Mouse (Mus musculus) lung, postnatal 0 days (tissue): Measurements from ENCODE around the gene Ccdc88c. TPM values are rescaled to one million over a fixed set of nuclear protein-coding genes. Genes with fewer than 3 reads are reported as not detected.

Experiments
- ATAC-seq: fragments of 200-750 bp; cut with Nextera tagmentation; 2 replicates; pipeline ENCODE4 v1.8.0; 2017; ENCODE audit warnings: moderate library complexity
- DNase-seq: peaks from one replicate; pipeline ENCODE4 v3.0.0-alpha.2; 2016; ENCODE audit warnings: low spot score
- H3K27ac ChIP-seq: fragments of 300-500 bp; sonication (generic); 2 replicates; pipeline ENCODE4 v1.5.1; 2014; ENCODE audit warnings: antibody characterized with exemption, mild to moderate bottlenecking, low read length, mixed read lengths
- H3K27me3 ChIP-seq: fragments of 300-500 bp; sonication (generic); replicated peaks from 2 replicates; pipeline ENCODE4 v1.6.1; 2014; ENCODE audit warnings: low read length, mixed read lengths; ENCODE audit not compliant: insufficient read depth
- H3K36me3 ChIP-seq: fragments of 300-500 bp; sonication (generic); 2 replicates; pipeline ENCODE4 v1.6.1; 2014; ENCODE audit warnings: low read length, mixed read lengths; ENCODE audit not compliant: insufficient read depth
- H3K4me1 ChIP-seq: fragments of 300-500 bp; sonication (generic); 2 replicates; pipeline ENCODE4 v1.6.1; 2014; ENCODE audit warnings: antibody characterized with exemption, low read depth, low read length, mixed read lengths; ENCODE audit not compliant: insufficient read depth
- H3K4me2 ChIP-seq: fragments of 300-500 bp; sonication (generic); replicated peaks from 2 replicates; pipeline ENCODE4 v1.6.1; 2014; ENCODE audit warnings: low read depth, mild to moderate bottlenecking, low read length, moderate library complexity, mixed read lengths
- H3K4me3 ChIP-seq: fragments of 300-500 bp; sonication (generic); 2 replicates; pipeline ENCODE4 v1.5.1; 2014; ENCODE audit warnings: low read depth, low read length
- H3K9ac ChIP-seq: fragments of 300-500 bp; sonication (generic); replicated peaks from 2 replicates; pipeline ENCODE4 v1.6.1; 2014; ENCODE audit warnings: low read depth, mild to moderate bottlenecking
- H3K9me3 ChIP-seq: fragments of 300-500 bp; sonication (generic); 2 replicates; pipeline ENCODE4 v1.6.1; 2016; ENCODE audit warnings: low read length, mixed read lengths
- CTCF ChIP-seq: IDR thresholded peaks from 2 replicates; pipeline ENCODE4 v1.5.1; 2016; ENCODE audit warnings: antibody characterized with exemption, mild to moderate bottlenecking
- EP300 ChIP-seq: IDR thresholded peaks from 2 replicates; pipeline ENCODE4 v1.6.1; 2016; ENCODE audit warnings: antibody characterized with exemption, mild to moderate bottlenecking, control low read depth
- WGBS: fragments of 180-500 bp; shearing (Covaris S2); extraction: QIAGEN DNeasy Blood & Tissue Kit; methylation state at CpG from one replicate; pipeline ENCODE4 v1.1.7; 2014; 5-methylcytosine and 5-hydroxymethylcytosine counted together
- microRNA counts: library from miRNA; unstranded; fragments of <30 nt; microRNA quantifications from one replicate; lab custom pipeline; 2015
- microRNA-seq: library from miRNA; unstranded; fragments of <30 nt; microRNA quantifications from one replicate; pipeline ENCODE4, GENCODE M21; 2016
- polyA plus RNA-seq: library from polyadenylated mRNA; unstranded; fragments of >200 nt; fragmentation: Nextera tagmentation; extraction: Ambion mirVana; gene quantifications from 2 replicates; pipeline ENCODE4 v1.2.1, GENCODE M21; 2015

Gene Ccdc88c
- polyA plus RNA-seq, 1 experiment from 2014 or later, result 7.4 TPM

GRCm38 (mm10) chr12:100867097-100867496, 161.8 kb downstream of the Ccdc88c start:
- Histone ChIP-seq H3K4me1 (no peaks in the 10 kb centered on the region), H3K9me3 (no peaks in the 10 kb centered on the region), H3K9ac (no peak overlapping the region), H3K27ac (no peak overlapping the region), H3K4me3 (no peak overlapping the region), H3K27me3 (no peaks in the 10 kb centered on the region), H3K4me2 (no peak overlapping the region), H3K36me3 (no peaks in the 10 kb centered on the region)
- DNase-seq (no peak), ATAC-seq (no peak)
- TF ChIP-seq EP300, result no peak
- TF ChIP-seq CTCF, result no peak
- 88% methylated on average over 8 of the region's 8 CpGs for WGBS

DNA sequence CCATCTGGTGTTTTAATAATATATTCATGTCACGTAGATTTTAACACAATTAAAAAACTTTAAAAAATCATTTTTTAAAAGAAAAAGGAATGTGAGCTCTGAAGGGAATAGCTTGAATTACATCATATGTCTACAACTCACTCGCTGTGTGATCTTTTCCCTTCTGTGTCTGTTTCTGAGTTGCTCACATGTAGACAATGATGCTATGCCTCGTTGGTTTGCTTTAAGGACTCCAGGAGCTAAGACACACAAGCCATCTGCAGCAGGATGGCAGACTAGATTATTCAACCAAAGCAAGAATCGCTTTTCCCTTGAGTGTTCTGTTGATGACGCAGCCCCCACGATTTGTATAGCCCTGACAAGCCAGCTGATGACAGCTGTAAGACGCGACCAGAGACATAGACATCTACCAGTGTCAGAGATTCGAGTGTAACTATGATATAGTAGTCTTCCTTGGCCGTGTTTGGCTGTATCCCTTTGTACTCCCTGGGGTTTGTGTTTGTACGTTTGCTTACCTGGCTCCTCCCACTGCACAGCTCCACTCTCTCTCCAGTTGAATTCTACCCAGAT, 163.3 kb downstream of the Ccdc88c start:
- no peak for TF ChIP-seq CTCF
- no peak for TF ChIP-seq EP300
- Histone ChIP-seq H3K4me2 (no peak overlapping the region), H3K9me3 (no peaks in the 10 kb centered on the region), H3K4me1 (no peaks in the 10 kb centered on the region), H3K27ac (no peak overlapping the region), H3K9ac (no peak overlapping the region), H3K27me3 (no peaks in the 10 kb centered on the region), H3K36me3 (no peaks in the 10 kb centered on the region), H3K4me3 (no peak overlapping the region)
- no peak for DNase-seq
- ATAC-seq, result no peak
- WGBS, result 54% methylated on average over 11 of the region's 11 CpGs

DNA sequence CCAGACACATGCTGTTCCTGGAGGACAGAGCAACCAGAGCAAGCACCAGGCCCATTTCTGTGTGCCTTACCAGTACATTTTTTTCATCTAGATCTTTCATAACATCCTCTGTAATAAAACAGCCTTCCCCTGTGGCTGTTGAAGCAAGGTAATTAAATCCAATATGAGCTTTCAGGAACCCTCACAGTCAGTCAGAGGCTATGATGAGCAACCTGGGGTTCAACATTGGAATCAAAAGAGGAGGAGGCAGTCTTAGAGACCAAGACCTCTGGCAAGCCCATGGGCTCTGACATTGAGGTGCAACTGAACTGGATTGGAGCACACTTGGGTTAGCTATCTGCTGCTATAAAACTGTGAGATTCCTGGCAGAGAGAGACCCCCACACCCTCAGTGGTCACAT, 163.8 kb downstream of the Ccdc88c start:
- ATAC-seq (no peak), DNase-seq (no peak)
- Histone ChIP-seq H3K9me3 (no peaks in the 10 kb centered on the region), H3K4me1 (no peaks in the 10 kb centered on the region), H3K4me3 (no peak overlapping the region), H3K36me3 (no peaks in the 10 kb centered on the region), H3K27ac (no peak overlapping the region), H3K9ac (no peak overlapping the region), H3K4me2 (no peak overlapping the region), H3K27me3 (no peaks in the 10 kb centered on the region)
- no peak for TF ChIP-seq CTCF
- TF ChIP-seq EP300, result no peak

DNA sequence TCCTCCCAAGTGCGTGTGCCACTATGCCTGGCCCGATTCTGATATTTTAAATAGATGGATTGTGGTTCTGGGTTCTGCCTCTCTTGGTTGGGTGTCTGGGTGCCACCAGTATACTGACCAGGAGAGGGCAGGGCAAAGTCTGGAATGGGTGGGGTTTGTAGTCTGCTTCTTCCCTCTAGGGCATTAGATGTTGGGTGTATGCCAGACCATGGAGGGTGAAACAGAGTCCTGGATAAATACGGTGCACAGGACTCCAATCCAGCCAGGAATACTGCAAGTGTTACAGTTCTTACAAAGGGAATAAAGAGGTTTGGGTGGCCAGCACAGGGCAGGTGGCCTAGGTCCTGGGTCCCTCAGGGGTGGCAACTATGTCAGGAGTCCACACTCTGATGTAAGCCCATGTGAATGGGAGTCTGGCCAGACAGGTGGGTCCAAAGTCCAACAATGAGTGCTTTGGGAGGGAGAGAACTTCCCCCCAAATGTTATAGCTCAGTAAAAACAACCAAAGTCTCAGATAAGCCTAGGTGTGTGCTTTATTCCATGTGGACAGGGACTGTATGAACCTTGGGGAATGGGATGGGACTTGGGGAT, 165.9 kb downstream of the Ccdc88c start:
- H3K36me3 ChIP-seq, result no peaks in the 10 kb centered on the region
- H3K27ac ChIP-seq, result no peak overlapping the region
- H3K4me1 ChIP-seq, result no peaks in the 10 kb centered on the region
- ATAC-seq, result no peak
- DNase-seq, result no peak
- TF ChIP-seq CTCF, result no peak
- no peak for TF ChIP-seq EP300
- H3K27me3 ChIP-seq, result no peaks in the 10 kb centered on the region
- no peak overlapping the region for H3K4me3 ChIP-seq
- no peak overlapping the region for H3K4me2 ChIP-seq
- H3K9me3 ChIP-seq, result no peaks in the 10 kb centered on the region
- WGBS, result 79% methylated on average over 3 of the region's 3 CpGs
- H3K9ac ChIP-seq, result no peak overlapping the region

DNA sequence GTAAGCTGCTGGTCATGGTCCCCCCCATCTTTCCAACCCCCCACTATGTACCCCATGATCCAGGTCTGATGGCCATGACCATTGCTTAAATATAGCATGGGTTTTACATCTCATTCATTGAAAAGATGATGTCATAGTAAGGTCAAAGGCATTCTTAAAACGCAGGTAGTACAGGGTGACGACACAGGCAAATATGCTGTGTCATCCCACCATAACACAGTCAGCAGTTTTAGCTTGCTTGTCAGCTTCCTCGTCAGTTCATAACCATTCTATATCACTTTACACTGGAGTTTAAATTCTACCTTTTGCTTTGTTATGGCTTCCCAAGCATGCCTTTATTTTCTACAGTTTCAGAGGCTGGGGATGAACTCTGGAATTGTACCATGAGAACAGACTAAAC, 166.6 kb downstream of the Ccdc88c start:
- ATAC-seq, result no peak
- Histone ChIP-seq H3K9ac (no peak overlapping the region), H3K9me3 (no peaks in the 10 kb centered on the region), H3K27ac (no peak overlapping the region), H3K4me2 (no peak overlapping the region), H3K4me1 (no peaks in the 10 kb centered on the region), H3K27me3 (no peaks in the 10 kb centered on the region), H3K4me3 (no peak overlapping the region), H3K36me3 (no peaks in the 10 kb centered on the region)
- no peak for DNase-seq
- TF ChIP-seq EP300 (no peak), CTCF (no peak)
- 63% methylated on average over 3 of the region's 3 CpGs for WGBS

MicroRNAs within 50 kb of the gene (microRNA counts, 519-probe panel; counts per million panel counts)
- microRNA mmu-miR-1190 (lab: Ali Mortazavi, UCI), result not detected

Small RNA genes lying within 50 kb of the gene (microRNA-seq; reads per million reads assigned to microRNA genes)
- gene Mir1190, result not detected

Other genes starting within 250 kb of the Ccdc88c start
- 2.1 and 3.3 TPM in 2 replicates for gene Dglucy, start 250.0 kb downstream of the Ccdc88c start, polyA plus RNA-seq
- gene Gpr68, start 120.9 kb downstream of the Ccdc88c start, polyA plus RNA-seq, result 0.15 and 0.21 TPM in 2 replicates
- gene Ppp4r3a, start 54.6 kb upstream of the Ccdc88c start, polyA plus RNA-seq, result 16.4 and 20.5 TPM in 2 replicates